Mouse (Mus musculus) forebrain, embryonic 11.5 days (tissue): ENCODE measurements at regions not wholly inside any gene's neighbourhood (a gene's known extent, or its start where the extent isn't known, plus 50 kb on each side); places are given as distances from the start of the nearest gene placed in this dataset.

ENCODE experiments used
- ATAC-seq: fragments of 200-750 bp; cut with Nextera tagmentation; replicated peaks from 2 replicates; pipeline ENCODE4 v1.8.0; 2017; ENCODE audit warnings: moderate TSS enrichment; ENCODE audit not compliant: low FRiP score
- DNase-seq: peaks from one replicate; pipeline ENCODE4 v3.0.0-alpha.2; 2017; ENCODE audit warnings: low spot score
- H3K27ac ChIP-seq: fragments of 300-500 bp; sonication (generic); 2 replicates; pipeline ENCODE4 v1.5.1; 2014; ENCODE audit warnings: low read depth, low read length
- H3K27me3 ChIP-seq: fragments of 300-500 bp; sonication (generic); 2 replicates; pipeline ENCODE4 v1.6.1; 2014; ENCODE audit warnings: mild to moderate bottlenecking, low read length, mixed read lengths; ENCODE audit not compliant: control insufficient read depth, insufficient read depth
- H3K36me3 ChIP-seq: fragments of 300-500 bp; sonication (generic); 2 replicates; pipeline ENCODE4 v1.6.1; 2014; ENCODE audit warnings: mild to moderate bottlenecking, low read length, moderate library complexity, mixed read lengths; ENCODE audit not compliant: control insufficient read depth, insufficient read depth
- H3K4me1 ChIP-seq: fragments of 300-500 bp; sonication (generic); replicated peaks from 2 replicates; pipeline ENCODE4 v1.6.1; 2014; ENCODE audit warnings: low read length, mixed read lengths; ENCODE audit not compliant: control insufficient read depth, insufficient read depth
- H3K4me2 ChIP-seq: fragments of 300-500 bp; sonication (generic); 2 replicates; pipeline ENCODE4 v1.6.1; 2014; ENCODE audit warnings: low read depth, mild to moderate bottlenecking, low read length, moderate library complexity, mixed read lengths; ENCODE audit not compliant: severe bottlenecking
- H3K4me3 ChIP-seq: fragments of 300-500 bp; sonication (generic); 2 replicates; pipeline ENCODE4 v1.5.1; 2014; ENCODE audit warnings: low read depth, low read length
- H3K9ac ChIP-seq: fragments of 300-500 bp; sonication (generic); 2 replicates; pipeline ENCODE4 v1.6.1; 2014; ENCODE audit warnings: low read length
- H3K9me3 ChIP-seq: fragments of 300-500 bp; sonication (generic); 2 replicates; pipeline ENCODE4 v1.6.1; 2016; ENCODE audit warnings: low read length, mixed read lengths; ENCODE audit not compliant: control insufficient read depth
- WGBS: fragments of 180-500 bp; shearing (Covaris S2); extraction: QIAGEN DNeasy Blood & Tissue Kit; methylation state at CpG from one replicate; pipeline ENCODE4 v1.1.7; 2014; 5-methylcytosine and 5-hydroxymethylcytosine counted together

DNA sequence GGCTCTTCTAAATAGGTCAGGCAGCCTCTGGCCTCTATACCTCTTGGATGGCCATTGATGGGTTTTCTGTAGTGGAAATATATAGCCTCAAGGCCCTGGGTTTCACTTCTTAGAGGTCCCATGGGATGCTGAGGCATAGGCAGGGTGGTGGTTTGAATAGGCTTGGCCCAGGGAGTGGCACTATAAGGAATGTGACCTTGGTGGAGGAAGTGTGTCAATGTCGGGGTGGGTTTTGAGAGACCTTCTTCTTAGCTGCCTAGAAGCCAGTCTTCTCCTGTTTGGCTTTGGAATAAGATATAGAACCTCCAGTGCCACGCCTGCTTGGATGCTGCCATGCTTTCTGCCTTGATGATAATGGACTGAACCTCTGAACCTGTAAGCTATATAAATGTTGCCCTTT is 59.5 kb upstream of the Hpcal1 start:
- no peaks in the 10 kb centered on the region for H3K4me1 ChIP-seq
- no peak overlapping the region for H3K4me2 ChIP-seq
- no peak overlapping the region for H3K27ac ChIP-seq
- WGBS = 85% methylated on average over 2 of the region's 2 CpGs
- H3K9ac ChIP-seq = no peak overlapping the region
- peaks cover 6% of the 10 kb centered on the region; the same call in 1 of the 2 replicates for H3K27me3 ChIP-seq
- H3K36me3 ChIP-seq = no peaks in the 10 kb centered on the region
- ATAC-seq = no peak
- DNase-seq = no peak
- no peaks in the 10 kb centered on the region for H3K9me3 ChIP-seq
- no peak overlapping the region for H3K4me3 ChIP-seq

DNA sequence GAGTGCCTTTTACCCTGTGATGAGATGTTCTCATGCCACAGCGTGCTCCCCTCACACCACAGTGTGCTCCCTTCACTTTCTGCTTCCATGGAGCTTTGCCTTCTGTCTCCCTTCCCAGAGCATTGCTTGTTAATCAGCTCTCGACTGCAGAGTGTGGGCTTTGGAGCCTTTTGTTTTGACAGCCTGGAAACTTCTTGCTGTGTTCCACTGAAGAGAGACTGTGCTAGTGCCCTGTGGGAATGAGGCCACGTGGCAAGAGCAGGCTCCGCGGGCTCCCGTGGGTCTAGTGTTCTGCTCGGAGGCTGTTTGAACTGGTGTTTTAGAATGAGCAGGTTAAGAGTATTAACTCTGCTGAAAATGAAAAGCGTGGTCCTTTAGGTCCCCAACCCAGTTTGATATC is 54.5 kb upstream of the Hpcal1 start:
- no peak overlapping the region for H3K9ac ChIP-seq
- H3K4me1 ChIP-seq = no peaks in the 10 kb centered on the region
- no peaks in the 10 kb centered on the region for H3K9me3 ChIP-seq
- no peaks in the 10 kb centered on the region for H3K36me3 ChIP-seq
- no peak overlapping the region for H3K4me2 ChIP-seq
- no peaks in the 10 kb centered on the region for H3K27me3 ChIP-seq
- no peak overlapping the region for H3K27ac ChIP-seq
- 71% methylated on average over 8 of the region's 8 CpGs for WGBS
- ATAC-seq = no peak
- no peak for DNase-seq
- no peak overlapping the region for H3K4me3 ChIP-seq

DNA sequence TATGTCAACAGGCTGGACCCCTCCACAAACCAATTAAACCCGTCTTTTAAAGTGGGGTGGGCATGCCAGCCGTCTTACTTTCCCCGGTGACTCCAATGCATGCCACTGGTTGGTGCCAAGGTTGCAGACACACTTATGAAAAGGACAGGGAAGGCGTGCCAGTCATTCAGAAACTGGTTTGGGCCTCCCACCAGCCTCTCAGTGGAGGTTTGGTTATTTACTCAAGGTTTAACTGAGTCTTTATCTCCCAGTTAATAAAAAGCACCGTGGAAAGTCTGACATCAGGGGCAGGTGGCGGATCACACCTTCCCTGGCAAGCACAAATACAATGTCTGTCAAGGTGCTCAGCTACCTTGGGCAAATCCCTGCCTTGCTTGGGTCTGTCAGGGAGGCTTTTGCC is 54.1 kb upstream of the Hpcal1 start:
- DNase-seq = no peak

More for the DNA sequence above, 54.1 kb upstream of the Hpcal1 start:
- H3K27me3 ChIP-seq = no peaks in the 10 kb centered on the region
- no peak overlapping the region for H3K27ac ChIP-seq
- H3K9me3 ChIP-seq = no peaks in the 10 kb centered on the region
- no peak overlapping the region for H3K9ac ChIP-seq
- 88% methylated on average over 6 of the region's 6 CpGs for WGBS
- H3K36me3 ChIP-seq = no peaks in the 10 kb centered on the region
- H3K4me3 ChIP-seq = no peak overlapping the region
- H3K4me2 ChIP-seq = no peak overlapping the region
- no peak for ATAC-seq
- H3K4me1 ChIP-seq = no peaks in the 10 kb centered on the region
